ENCODE assay signal across 13 mouse cellular contexts in the genomic region with DNA sequence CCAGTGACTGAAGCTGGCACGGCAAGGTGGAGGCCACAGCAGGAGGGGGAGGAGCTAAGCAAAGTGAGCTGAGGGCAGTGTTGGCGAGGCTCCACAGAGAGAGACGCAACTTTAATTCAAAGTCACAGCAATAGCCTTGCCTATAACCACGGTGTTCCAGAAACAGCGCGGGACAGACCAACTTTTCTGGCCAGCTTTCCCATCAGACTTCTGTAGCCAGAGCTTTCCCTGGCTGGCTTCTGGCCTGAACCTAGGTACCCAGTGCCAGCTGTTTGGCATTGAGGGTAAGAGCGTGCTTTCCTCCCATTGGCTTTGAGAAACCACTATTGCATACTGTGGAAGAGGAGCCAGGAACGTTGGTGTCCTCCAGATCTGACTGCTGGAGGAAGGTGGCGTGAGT.
DNase-seq lines count a peak whose midpoint lies in the region; ATAC-seq lines count a peak whose summit lies in the region.
"Had no signal": no experiment of that assay in that cellular context is flagged by ENCODE, and none has a peak within 500 bp of the region (broad histone marks: within the 10 kb centered on the region; RNA-seq: fewer than 3 reads in every experiment).

No protein-coding gene starts in this region.

- 81% methylated on average over 9 of the region's 9 CpGs for WGBS in kidney, embryonic 15.5 days

- H3K36me3 ChIP-seq in kidney, embryonic 15.5 days = no peaks in the 10 kb centered on the region

- H3K9ac ChIP-seq in kidney, embryonic 15.5 days = no peak overlapping the region

- intact Hi-C loops in heart, postnatal 25 days (cut with DNase I) = loop anchor here (5.0 to 10.0 kb wide), 2 partner anchors 273 to 455 kb away; no protein-coding TSS in a partner anchor
- intact Hi-C loops in left cerebral cortex, postnatal 14 days (cut with DNase I) = loop anchor here (5.0 to 10.0 kb wide), 2 partner anchors 58 to 225 kb away; no protein-coding TSS in a partner anchor

- H3K27ac ChIP-seq in kidney, embryonic 15.5 days = no peak overlapping the region

- H3K27me3 ChIP-seq in kidney, embryonic 15.5 days = peaks cover 22% of the 10 kb centered on the region

- no peaks in the 10 kb centered on the region for H3K9me3 ChIP-seq in kidney, embryonic 15.5 days (replicated peaks)

- DNase-seq in kidney, adult 18-20 months = peak; percentile 18
- peak; percentile 85 for DNase-seq in adrenal gland, adult 8-10 months
- peak; percentile 65 for DNase-seq in adrenal gland, postnatal 25 days
- DNase-seq in heart, postnatal 25 days (ENCODE audit: low spot score) = peak; percentile 9
- DNase-seq in left cerebral cortex, postnatal 14 days (ENCODE audit: low spot score in 2 of 2) = no peak
- no peak for DNase-seq in MN1 (ENCODE audit: low spot score)
- DNase-seq: cerebellum, adult 11-12 months; embryo, embryonic 11 days; lung, postnatal 10 days had no signal

- no peak overlapping the region for H3K4me2 ChIP-seq in kidney, embryonic 15.5 days
- H3K4me2 ChIP-seq: liver, embryonic 11.5 days; midbrain, embryonic 11.5 days had no signal

- no peak overlapping the region for H3K4me3 ChIP-seq in kidney, embryonic 15.5 days (replicated peaks)

- peaks cover 4% of the 10 kb centered on the region; the same call in 1 of the 2 replicates for H3K4me1 ChIP-seq in kidney, embryonic 15.5 days

- ATAC-seq in kidney, embryonic 15.5 days (replicated peaks; ENCODE audit: low FRiP score) = no peak
- ATAC-seq: intestine, embryonic 16.5 days had no signal

Comparison
In these comparisons a context has a peak if more than half of its experiments do, and no peak if none do; other contexts are left out.
1. DNase-seq: peak in kidney, adult 18-20 months (single experiment), adrenal gland, adult 8-10 months (single experiment), adrenal gland, postnatal 25 days (single experiment) and heart, postnatal 25 days (single experiment); none in left cerebral cortex, postnatal 14 days (0 of 2) and MN1 (single experiment).